Mouse (Mus musculus) embryonic fibroblast, embryonic 13.5 days (primary cell): ENCODE data around the gene Cacna2d3.

Experiments
- CTCF ChIP-seq: IDR thresholded peaks from 2 replicates; pipeline ENCODE4 v1.5.1; 2011; ENCODE audit warnings: mild to moderate bottlenecking, control low read depth, low read length, moderate library complexity, borderline replicate concordance; ENCODE audit not compliant: insufficient read depth
- POLR2A ChIP-seq: IDR thresholded peaks from 2 replicates; pipeline ENCODE4 v1.6.1; 2011; ENCODE audit warnings: low read depth, mild to moderate bottlenecking, control low read depth, low read length, moderate library complexity

- TF ChIP-seq POLR2A (no peak), CTCF (no peak)
Measured at GRCm38 (mm10) chr14:29062676-29063075, 659.0 kb downstream of the Cacna2d3 start.
